ENCODE assay signal across 8 mouse cellular contexts in the genomic region with DNA sequence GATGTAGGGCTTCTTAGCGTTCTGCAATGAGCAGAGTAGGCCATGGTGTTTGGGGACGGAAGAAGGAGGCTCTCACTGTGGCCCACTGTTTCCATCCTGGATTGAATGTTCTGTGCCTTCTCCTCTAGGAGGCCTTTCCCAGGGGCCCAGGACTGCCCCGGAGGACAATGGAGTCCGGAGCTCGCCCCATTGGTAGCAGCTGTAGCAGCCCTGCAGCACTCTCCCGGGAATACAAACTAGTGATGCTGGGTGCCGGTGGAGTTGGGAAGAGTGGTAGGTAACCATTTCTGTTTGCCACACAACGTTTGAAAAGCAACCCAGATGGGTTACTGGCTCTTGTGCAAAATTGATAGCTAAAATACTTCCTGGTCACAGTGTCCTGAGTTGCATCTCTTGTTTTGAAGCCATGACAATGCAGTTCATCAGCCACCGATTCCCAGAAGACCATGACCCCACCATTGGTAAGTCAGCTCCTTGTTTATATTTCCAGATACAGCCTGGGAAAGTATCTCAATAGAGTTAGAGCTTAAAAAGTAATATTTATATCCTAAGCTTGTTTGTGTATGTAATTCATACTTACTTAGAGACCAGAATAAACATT. TPM values are rescaled to one million over a fixed set of nuclear protein-coding genes. Genes with fewer than 3 reads are reported as not detected.
DNase-seq lines count a peak whose midpoint lies in the region; ATAC-seq and TF ChIP-seq lines count a peak whose summit lies in the region.

No protein-coding gene starts in this region.

- H3K9ac ChIP-seq in stomach, embryonic 16.5 days (ENCODE audit: low read length): peak overlapping the region; percentile 84

- peak overlapping the region; percentile 71 for H3K4me2 ChIP-seq in stomach, embryonic 16.5 days (ENCODE audit: low read depth, low read length)

- H3K27me3 ChIP-seq in E14TG2a.4 (ENCODE audit: insufficient read depth, low read length): no peaks in the 10 kb centered on the region
- no peaks in the 10 kb centered on the region for H3K27me3 ChIP-seq in limb, embryonic 10.5 days (ENCODE audit: low read depth, poor library complexity, severe bottlenecking)
- no peaks in the 10 kb centered on the region for H3K27me3 ChIP-seq in megakaryocyte, embryonic 14.5 days (replicated peaks)
- H3K27me3 ChIP-seq in stomach, embryonic 16.5 days (ENCODE audit: control insufficient read depth, insufficient read depth, low read length): no peaks in the 10 kb centered on the region

- peak overlapping the region; percentile 82 for H3K4me3 ChIP-seq in E14TG2a.4 (replicated peaks; ENCODE audit: low read length)
- peak overlapping the region; percentile 76 for H3K4me3 ChIP-seq in limb, embryonic 10.5 days
- peak overlapping the region; percentile 99 for H3K4me3 ChIP-seq in megakaryocyte, embryonic 14.5 days (replicated peaks)
- H3K4me3 ChIP-seq in stomach, embryonic 16.5 days (replicated peaks; ENCODE audit: low read length): peak overlapping the region; percentile 82

- WGBS in limb, embryonic 10.5 days: 13% methylated on average over 9 of the region's 9 CpGs
- WGBS in stomach, embryonic 16.5 days: 3% methylated on average over 9 of the region's 9 CpGs

- peaks cover 29% of the 10 kb centered on the region for H3K4me1 ChIP-seq in E14TG2a.4 (replicated peaks; ENCODE audit: low read depth, low read length)
- H3K4me1 ChIP-seq in limb, embryonic 10.5 days: peaks cover 12% of the 10 kb centered on the region
- peaks cover 68% of the 10 kb centered on the region for H3K4me1 ChIP-seq in megakaryocyte, embryonic 14.5 days
- peaks cover 18% of the 10 kb centered on the region for H3K4me1 ChIP-seq in stomach, embryonic 16.5 days (ENCODE audit: control insufficient read depth, insufficient read depth, low read length)

- ATAC-seq in stomach, embryonic 16.5 days (ENCODE audit: insufficient read depth, low FRiP score): peak; percentile 38; the same call in 1 of the 2 replicates

- H3K27ac ChIP-seq in limb, embryonic 10.5 days: peak overlapping the region; percentile 77
- peak overlapping the region; percentile 84 for H3K27ac ChIP-seq in stomach, embryonic 16.5 days (ENCODE audit: low read length)

- intact Hi-C loops in gastrocnemius, postnatal 14 days (cut with DNase I; ENCODE audit: low total_unique reads): no loop called here
- intact Hi-C loops in heart, postnatal 25 days (cut with DNase I): no loop called here

- TF ChIP-seq CTCF in E14TG2a.4 (conservative IDR thresholded peaks at IDR 0.05; ENCODE audit: low read length): no peak

- H3K36me3 ChIP-seq in E14TG2a.4 (ENCODE audit: insufficient read depth, low read length): peaks cover 34% of the 10 kb centered on the region
- H3K36me3 ChIP-seq in limb, embryonic 10.5 days: peaks cover 58% of the 10 kb centered on the region
- H3K36me3 ChIP-seq in megakaryocyte, embryonic 14.5 days (replicated peaks; ENCODE audit: low read length): peaks cover 73% of the 10 kb centered on the region
- peaks cover 8% of the 10 kb centered on the region; the same call in 1 of the 2 replicates for H3K36me3 ChIP-seq in stomach, embryonic 16.5 days (ENCODE audit: control insufficient read depth, insufficient read depth, low read length)

- H3K9me3 ChIP-seq in E14TG2a.4 (ENCODE audit: low read length): no peaks in the 10 kb centered on the region
- H3K9me3 ChIP-seq in limb, embryonic 10.5 days (replicated peaks): no peaks in the 10 kb centered on the region
- H3K9me3 ChIP-seq in megakaryocyte, embryonic 14.5 days: no peaks in the 10 kb centered on the region
- H3K9me3 ChIP-seq in stomach, embryonic 16.5 days (replicated peaks; ENCODE audit: control insufficient read depth, low read length): no peaks in the 10 kb centered on the region

- DNase-seq in gastrocnemius, postnatal 14 days: peak; percentile 14
- DNase-seq in gastrocnemius, adult 18-20 months (ENCODE audit: low spot score): no peak
- peak; percentile 58 for DNase-seq in embryo, embryonic 9.5 days (ENCODE audit: extremely low spot score)
- peak; percentile 20 for DNase-seq in heart, postnatal 25 days (ENCODE audit: low spot score)
- DNase-seq in limb, embryonic 10.5 days (ENCODE audit: low spot score): no peak

RNA-seq across cellular contexts. Expression of a gene that starts 0.7 kb away (rescaled TPM):
- 10 to 100 TPM; 17.3 to 21.4 TPM for total RNA-seq in gastrocnemius, postnatal 14 days (2021)
- total RNA-seq in gastrocnemius, adult 18-20 months (2021): 10 to 100 TPM; 18.0 to 22.4 TPM
- 10 to 100 TPM; 71.7 to 76.2 TPM for total RNA-seq in heart, postnatal 25 days (2021)
- 26.8 and 28.4 TPM in 2 replicates for polyA plus RNA-seq in limb, embryonic 10.5 days (2016; fragmentation: Nextera tagmentation; extraction: Ambion mirVana)
- 30.4 and 71.5 TPM in 2 replicates for polyA plus RNA-seq in megakaryocyte, embryonic 14.5 days (2012; ENCODE audit: insufficient read depth, low replicate concordance)
- 64.4 and 75.9 TPM in 2 replicates for polyA plus RNA-seq in stomach, embryonic 16.5 days (2015; fragmentation: Nextera tagmentation; extraction: Ambion mirVana)

RNA-seq across cellular contexts. Expression of a gene that starts 31.7 kb away (rescaled TPM):
- total RNA-seq in gastrocnemius, postnatal 14 days (2021): 10 to 100 TPM; 18.0 to 20.8 TPM
- total RNA-seq in gastrocnemius, adult 18-20 months (2021): 10 to 100 TPM; 18.7 to 23.4 TPM
- 10 to 100 TPM; 27.1 to 28.8 TPM for total RNA-seq in heart, postnatal 25 days (2021)
- polyA plus RNA-seq in limb, embryonic 10.5 days (2016; fragmentation: Nextera tagmentation; extraction: Ambion mirVana): 103 and 111 TPM in 2 replicates
- 5.5 and 6.0 TPM in 2 replicates for polyA plus RNA-seq in megakaryocyte, embryonic 14.5 days (2012; ENCODE audit: insufficient read depth, low replicate concordance)
- 71.4 and 72.3 TPM in 2 replicates for polyA plus RNA-seq in stomach, embryonic 16.5 days (2015; fragmentation: Nextera tagmentation; extraction: Ambion mirVana)

RNA-seq across cellular contexts. Expression of a gene that starts 57.7 kb away (rescaled TPM):
- 1 to 10 TPM; 3.7 to 4.2 TPM for total RNA-seq in gastrocnemius, postnatal 14 days (2021)
- total RNA-seq in gastrocnemius, adult 18-20 months (2021): 1 to 10 TPM; 3.7 to 4.6 TPM
- 1 to 10 TPM; 3.8 to 7.3 TPM for total RNA-seq in heart, postnatal 25 days (2021)
- polyA plus RNA-seq in limb, embryonic 10.5 days (2016; fragmentation: Nextera tagmentation; extraction: Ambion mirVana): 15.1 and 28.1 TPM in 2 replicates
- 10.9 and 16.6 TPM in 2 replicates for polyA plus RNA-seq in megakaryocyte, embryonic 14.5 days (2012; ENCODE audit: insufficient read depth, low replicate concordance)
- polyA plus RNA-seq in stomach, embryonic 16.5 days (2015; fragmentation: Nextera tagmentation; extraction: Ambion mirVana): 20.3 and 21.7 TPM in 2 replicates

Comparison
In these comparisons a context has a peak if more than half of its experiments do, and no peak if none do; other contexts are left out.
1. DNase-seq: peak in gastrocnemius, postnatal 14 days (single experiment), embryo, embryonic 9.5 days (single experiment) and heart, postnatal 25 days (single experiment); none in gastrocnemius, adult 18-20 months (single experiment) and limb, embryonic 10.5 days (single experiment).
2. Peak in every context shown above with its lines, with median percentiles within 50 percentile points of each other: H3K4me3 ChIP-seq.